Mouse (Mus musculus) gastrocnemius, adult 2 months (tissue): ENCODE results near the gene Coq8b. TPM values are rescaled to one million over a fixed set of nuclear protein-coding genes. Genes with fewer than 3 reads are reported as not detected.

Experiments used
- DNase-seq: peaks from one replicate; pipeline ENCODE4 v3.0.0; 2022
- H3K27ac ChIP-seq: fragments of 200-600 bp; 2 replicates; pipeline ENCODE4 v1.8.1; 2022; ENCODE audit warnings: mild to moderate bottlenecking
- H3K4me3 ChIP-seq: fragments of 200-600 bp; 2 replicates; pipeline ENCODE4 v1.8.1; 2022; ENCODE audit warnings: mild to moderate bottlenecking, moderate library complexity
- CTCF ChIP-seq: fragments of 200-600 bp; IDR thresholded peaks from 2 replicates; pipeline ENCODE4 v1.8.1; 2022; ENCODE audit warnings: antibody characterized with exemption, mild to moderate bottlenecking, moderate library complexity
- intact Hi-C: fragments of 180-260 bp; cut with DNase I; formaldehyde crosslinking; loops from one replicate; pipeline ENCODE4 v1.15.1; 2025
- microRNA-seq: library from miRNA; unstranded; fragments of <30 nt; microRNA quantifications from one replicate; pipeline ENCODE4 v1.2.0, GENCODE M21; 2021
- total RNA-seq, 2 experiments: library from RNA; stranded (reverse); gene quantifications; 2 replicates each; pipeline ENCODE4 v1.2.3; 2021

Gene Coq8b
- total RNA-seq, 2 experiments from 2014 or later = 3.2 to 3.4 TPM

- intact Hi-C loops = loop anchor here (1.0 kb wide), 2 partner anchors 27 to 82 kb away; no protein-coding TSS in a partner anchor
- peak; percentile 79 for DNase-seq
- Histone ChIP-seq H3K27ac (no peak overlapping the region), H3K4me3 (no peak overlapping the region)
- TF ChIP-seq CTCF = no peak; the same call in 1 of the 2 replicates
These were observed 69.3 kb downstream of the Coq8b start for GRCm38 (mm10) chr7:27302172-27302571.

DNA sequence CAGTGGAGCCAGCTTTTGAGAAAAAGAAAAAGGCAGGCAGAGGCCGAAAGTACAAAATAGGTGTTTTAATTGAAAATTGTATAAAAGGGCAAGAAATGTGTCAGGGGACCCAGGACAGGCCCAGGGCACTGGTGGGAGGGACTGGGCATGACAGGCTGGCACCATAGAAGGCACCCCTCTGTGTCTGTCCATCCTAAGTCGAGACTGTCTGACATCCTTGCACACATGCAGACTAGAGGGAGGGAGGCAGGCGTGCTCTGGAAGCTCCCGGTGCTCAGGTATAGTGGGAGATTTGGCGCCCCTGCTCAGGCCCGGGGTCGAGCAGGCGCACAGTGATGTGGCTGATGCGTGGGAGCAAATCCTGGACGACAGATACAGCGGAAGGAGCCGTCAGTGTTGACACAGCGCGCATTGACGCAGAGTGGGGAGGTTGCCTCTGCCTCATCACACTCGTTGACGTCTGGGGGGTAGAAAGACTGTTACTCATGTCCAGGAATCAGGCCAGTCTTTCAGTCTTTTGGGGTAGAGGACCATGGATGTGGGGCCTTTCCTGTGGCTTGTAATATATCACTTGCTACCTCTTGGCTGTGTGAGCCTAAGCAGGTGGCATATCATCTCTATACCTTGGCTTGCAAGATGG lies 72.4 kb downstream of the Coq8b start:
- H3K27ac ChIP-seq = peak overlapping the region; percentile 59
- no peak overlapping the region for H3K4me3 ChIP-seq
- intact Hi-C loops = no loop called here
- no peak for TF ChIP-seq CTCF
- DNase-seq = no peak

DNA sequence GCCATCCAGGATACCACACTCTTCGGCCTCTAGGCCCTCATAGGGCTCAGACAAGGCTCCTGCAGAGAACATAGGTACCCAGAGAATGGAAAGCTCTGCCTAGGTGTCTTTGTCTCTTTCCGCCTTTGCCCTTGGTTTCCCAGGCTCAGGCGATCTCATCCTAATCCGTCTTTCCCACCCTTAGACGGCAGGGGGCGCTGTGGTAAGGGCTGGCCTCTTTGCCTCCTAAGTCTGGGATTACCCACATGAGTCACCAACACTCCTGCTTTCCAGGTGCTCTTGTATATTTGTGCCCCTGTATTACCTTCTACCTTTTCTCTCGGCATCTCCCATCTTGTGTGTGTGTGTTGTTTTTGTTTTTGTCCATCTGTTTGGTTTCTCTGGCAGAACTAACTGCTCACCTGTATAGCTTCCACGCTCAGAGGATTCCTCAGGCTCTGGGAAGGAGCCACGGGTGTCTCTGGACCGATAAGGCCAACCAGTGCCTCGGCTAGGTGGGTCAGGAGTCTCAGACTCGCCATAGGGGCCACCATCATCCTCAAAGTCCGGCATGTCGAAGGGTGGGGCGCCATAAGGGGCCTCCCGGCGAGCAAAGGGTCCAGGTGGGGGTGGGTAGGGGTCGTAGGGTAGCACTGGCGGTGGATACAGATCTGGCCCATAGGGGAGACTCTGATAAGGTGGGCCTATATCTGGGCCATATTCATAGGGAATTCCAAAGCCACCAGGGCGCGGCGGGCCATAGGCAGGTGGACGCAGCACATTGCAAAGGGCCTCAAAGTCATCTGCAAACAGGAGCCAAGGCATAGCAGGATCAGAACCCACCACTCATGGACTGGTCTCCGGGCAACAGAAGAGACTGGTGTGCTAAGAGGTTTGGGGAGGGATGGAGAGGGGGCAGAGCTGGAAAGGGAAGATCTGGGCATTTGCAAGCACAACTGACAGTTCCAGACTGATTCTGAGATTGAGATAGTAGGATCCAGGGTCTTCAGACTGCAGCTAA lies 73.6 kb downstream of the Coq8b start:
- no peak overlapping the region for H3K4me3 ChIP-seq
- peak; percentile 67 for TF ChIP-seq CTCF
- intact Hi-C loops = no loop called here
- H3K27ac ChIP-seq = no peak overlapping the region
- peak; percentile 64 for DNase-seq

DNA sequence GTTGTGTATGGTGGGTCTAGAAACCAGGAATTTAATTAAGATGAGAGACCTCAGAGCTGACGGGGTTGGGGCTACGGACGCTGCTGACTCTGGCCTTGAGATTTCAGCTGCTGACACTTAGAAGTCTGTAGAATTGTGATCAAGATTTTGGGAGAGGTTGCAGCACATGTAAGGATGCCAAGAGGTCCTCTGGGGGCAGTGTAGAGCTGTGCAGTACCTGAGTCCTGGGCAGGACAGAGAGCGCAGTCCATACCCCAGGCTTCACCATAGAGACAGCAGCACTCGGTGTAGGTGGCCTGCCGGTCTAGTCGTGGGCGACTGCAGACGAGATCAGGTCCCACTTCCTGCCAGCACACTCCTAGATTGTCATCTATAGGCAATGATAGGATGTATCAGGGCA lies 74.7 kb downstream of the Coq8b start:
- intact Hi-C loops = no loop called here
- Histone ChIP-seq H3K4me3 (no peak overlapping the region), H3K27ac (no peak overlapping the region)
- DNase-seq = no peak
- peak; percentile 24; the same call in 1 of the 2 replicates for TF ChIP-seq CTCF

Small RNAs within 50 kb of the gene (microRNA-seq; reads per million reads assigned to microRNA genes)
- gene Mir1191 = not detected

Other genes starting within 250 kb of the Coq8b start
- gene Cyp2a12, start 203.9 kb upstream of the Coq8b start, total RNA-seq = under 1 TPM in 1 of 2 experiments, not detected in 1; 0.14 TPM
- under 1 TPM; 0.50 to 0.64 TPM for gene Cyp2f2, start 113.1 kb upstream of the Coq8b start, total RNA-seq
- not detected for gene Cyp2t4, start 79.3 kb upstream of the Coq8b start, total RNA-seq
- gene Egln2, start 66.2 kb upstream of the Coq8b start, total RNA-seq = 100 to 1,000 TPM in 1 of 2 experiments, 10 to 100 TPM in 1; 97.6 to 119 TPM
- gene Rab4b, start 54.1 kb upstream of the Coq8b start, total RNA-seq = 1 to 10 TPM; 5.7 to 6.5 TPM
- gene Gm21983, start 51.9 kb upstream of the Coq8b start, total RNA-seq = under 1 TPM in 1 of 2 experiments, not detected in 1; 0.18 TPM
- gene Mia, start 51.9 kb upstream of the Coq8b start, total RNA-seq = not detected
- gene BC024978, start 37.2 kb upstream of the Coq8b start, total RNA-seq = 10 to 100 TPM; 14.6 to 15.8 TPM
- gene Snrpa, start 36.8 kb upstream of the Coq8b start, total RNA-seq = 10 to 100 TPM; 32.5 to 37.3 TPM
- gene Itpkc, start 4.4 kb upstream of the Coq8b start, total RNA-seq = 1 to 10 TPM; 3.9 to 4.3 TPM
- 1 to 10 TPM; 3.8 to 4.2 TPM for gene Numbl, start 25.4 kb downstream of the Coq8b start, total RNA-seq
- 10 to 100 TPM; 48.0 to 81.2 TPM for gene Ltbp4, start 104.7 kb downstream of the Coq8b start, total RNA-seq
- gene Shkbp1, start 123.0 kb downstream of the Coq8b start, total RNA-seq = 1 to 10 TPM; 2.3 to 2.8 TPM
- not detected for gene Gm20479, start 124.4 kb downstream of the Coq8b start, total RNA-seq
- under 1 TPM in 1 of 2 experiments, not detected in 1; 0.03 TPM for gene Sptbn4, start 214.7 kb downstream of the Coq8b start, total RNA-seq
- gene Blvrb, start 215.0 kb downstream of the Coq8b start, total RNA-seq = 10 to 100 TPM in 1 of 2 experiments, 1 to 10 TPM in 1; 8.9 to 15.8 TPM
- gene Sertad3, start 240.7 kb downstream of the Coq8b start, total RNA-seq = 1 to 10 TPM; 3.3 to 7.1 TPM